In the genomic region with DNA sequence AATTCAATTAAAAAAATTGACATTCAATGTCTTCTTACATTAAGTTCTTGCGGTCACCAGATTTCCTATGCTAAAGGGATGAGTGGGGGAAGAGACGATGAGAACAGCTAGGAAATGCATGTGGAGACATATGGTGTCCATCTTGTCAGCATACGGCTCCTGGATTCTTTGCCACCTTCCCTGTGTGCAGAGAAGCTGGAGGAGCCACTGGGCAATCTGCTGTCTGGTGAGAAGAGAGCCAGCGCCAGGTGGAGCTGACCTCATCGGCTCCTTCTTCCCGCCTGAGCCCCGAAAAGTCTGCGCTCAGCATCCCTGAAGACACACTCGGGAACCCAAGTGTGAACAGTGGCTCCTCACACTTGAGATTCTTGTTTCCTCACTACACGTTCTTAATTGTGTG, we compare ENCODE assay signal across 20 mouse cellular contexts.
DNase-seq lines count a peak whose midpoint lies in the region; ATAC-seq lines count a peak whose summit lies in the region.
"Had no signal": no experiment of that assay in that cellular context is flagged by ENCODE, and none has a peak within 500 bp of the region (broad histone marks: within the 10 kb centered on the region; RNA-seq: fewer than 3 reads in every experiment).

No protein-coding gene starts in this region.

- peak; percentile 64 for ATAC-seq in frontal cortex, adult (ENCODE audit: low TSS enrichment)
- no peak for ATAC-seq in forebrain, embryonic 15.5 days (replicated peaks)
- ATAC-seq: forebrain, postnatal 0 days; liver, postnatal 0 days had no signal

- H3K4me3 ChIP-seq in forebrain, embryonic 15.5 days: no peak overlapping the region
- H3K4me3 ChIP-seq: embryonic facial prominence, embryonic 15.5 days; heart, embryonic 15.5 days; hindbrain, embryonic 13.5 days; midbrain, embryonic 10.5 days had no signal

- no peak for DNase-seq in frontal cortex, adult 2 months (ENCODE audit: extremely low spot score in 1 of 2, low spot score in 1 of 2)
- DNase-seq in 3134 (ENCODE audit: extremely low read depth, insufficient read length, low spot score): peak; percentile 0
- peak; percentile 82 to 90 for DNase-seq in cerebellum, adult 18-20 months
- DNase-seq in cerebellum, postnatal 14 days: peak; percentile 85 to 90
- DNase-seq in spleen, postnatal 36 days (ENCODE audit: low spot score in 2 of 2): no peak
- DNase-seq: adrenal gland, postnatal 25 days; forebrain, postnatal 0 days; heart, postnatal 36 days; kidney, adult 2 months; kidney, postnatal 10 days; liver, postnatal 0 days; lung, postnatal 10 days; right cerebral cortex, postnatal 14 days; thymus, postnatal 25 days had no signal

- H3K27ac ChIP-seq in forebrain, embryonic 15.5 days (replicated peaks): no peak overlapping the region
- H3K27ac ChIP-seq: embryonic facial prominence, embryonic 15.5 days; heart, embryonic 15.5 days; hindbrain, embryonic 13.5 days; midbrain, embryonic 10.5 days had no signal

- H3K36me3 ChIP-seq in forebrain, embryonic 15.5 days: no peaks in the 10 kb centered on the region
- H3K36me3 ChIP-seq: embryonic facial prominence, embryonic 15.5 days; heart, embryonic 15.5 days; hindbrain, embryonic 13.5 days; midbrain, embryonic 10.5 days had no signal

- H3K27me3 ChIP-seq in forebrain, embryonic 15.5 days: no peaks in the 10 kb centered on the region
- H3K27me3 ChIP-seq: embryonic facial prominence, embryonic 15.5 days; heart, embryonic 15.5 days; hindbrain, embryonic 13.5 days had no signal

- no peak overlapping the region for H3K9ac ChIP-seq in forebrain, embryonic 15.5 days (replicated peaks)
- H3K9ac ChIP-seq: embryonic facial prominence, embryonic 15.5 days; forebrain, postnatal 0 days; heart, embryonic 15.5 days; hindbrain, embryonic 13.5 days; liver, postnatal 0 days had no signal

- no peaks in the 10 kb centered on the region for H3K4me1 ChIP-seq in forebrain, embryonic 15.5 days
- H3K4me1 ChIP-seq: embryonic facial prominence, embryonic 15.5 days; heart, embryonic 15.5 days; hindbrain, embryonic 13.5 days; midbrain, embryonic 10.5 days had no signal

- H3K4me2 ChIP-seq in forebrain, embryonic 15.5 days (replicated peaks): no peak overlapping the region
- H3K4me2 ChIP-seq: embryonic facial prominence, embryonic 15.5 days; heart, embryonic 15.5 days; hindbrain, embryonic 13.5 days had no signal

- H3K9me3 ChIP-seq in forebrain, embryonic 15.5 days: no peaks in the 10 kb centered on the region
- H3K9me3 ChIP-seq: embryonic facial prominence, embryonic 15.5 days; heart, embryonic 15.5 days; hindbrain, embryonic 13.5 days; midbrain, embryonic 10.5 days had no signal

- 85% methylated on average over 10 of the region's 10 CpGs for WGBS in forebrain, embryonic 15.5 days

Comparison
In these comparisons a context has a peak if more than half of its experiments do, and no peak if none do; other contexts are left out.
1. DNase-seq: peak in 3134 (single experiment), cerebellum, adult 18-20 months (2 of 2) and cerebellum, postnatal 14 days (2 of 2); none in frontal cortex, adult 2 months (0 of 2) and spleen, postnatal 36 days (0 of 2).